Mouse (Mus musculus) liver, embryonic 15.5 days (tissue): Measurements from ENCODE around the gene Sigmar1. TPM values are rescaled to one million over a fixed set of nuclear protein-coding genes. Genes with fewer than 3 reads are reported as not detected.
"Not testable (repeated sequence)": the region's sequence is repeated elsewhere in the genome, so short reads cannot be mapped to it uniquely, and the experiment has no call there.

ENCODE experiments used
- ATAC-seq: fragments of 200-750 bp; cut with Nextera tagmentation; 2 replicates; pipeline ENCODE4 v1.8.0; 2017; ENCODE audit warnings: moderate number of reproducible peaks, mild to moderate bottlenecking, moderate library complexity; ENCODE audit not compliant: insufficient read depth
- H3K27ac ChIP-seq: fragments of 300-500 bp; sonication (generic); replicated peaks from 2 replicates; pipeline ENCODE4 v1.5.1; 2015; ENCODE audit warnings: mild to moderate bottlenecking, inconsistent platforms
- H3K27me3 ChIP-seq: fragments of 300-500 bp; sonication (generic); 2 replicates; pipeline ENCODE4 v1.6.1; 2015; ENCODE audit warnings: mild to moderate bottlenecking, inconsistent platforms
- H3K36me3 ChIP-seq: fragments of 300-500 bp; sonication (generic); replicated peaks from 2 replicates; pipeline ENCODE4 v1.6.1; 2015; ENCODE audit warnings: moderate library complexity, mild to moderate bottlenecking, inconsistent platforms
- H3K4me1 ChIP-seq: fragments of 300-500 bp; sonication (generic); replicated peaks from 2 replicates; pipeline ENCODE4 v1.6.1; 2015; ENCODE audit warnings: inconsistent platforms
- H3K4me2 ChIP-seq: fragments of 300-500 bp; sonication (generic); 2 replicates; pipeline ENCODE4 v1.6.1; 2015; ENCODE audit warnings: moderate library complexity, mild to moderate bottlenecking, inconsistent platforms
- H3K4me3 ChIP-seq: fragments of 300-500 bp; sonication (generic); replicated peaks from 2 replicates; pipeline ENCODE4 v1.5.1; 2015; ENCODE audit warnings: mild to moderate bottlenecking, inconsistent platforms
- H3K9ac ChIP-seq: fragments of 300-500 bp; sonication (generic); 2 replicates; pipeline ENCODE4 v1.6.1; 2015; ENCODE audit warnings: moderate library complexity, mild to moderate bottlenecking, inconsistent platforms
- H3K9me3 ChIP-seq: fragments of 300-500 bp; sonication (generic); replicated peaks from 2 replicates; pipeline ENCODE4 v1.6.1; 2016; ENCODE audit warnings: inconsistent platforms
- WGBS: fragments of 180-500 bp; shearing (Covaris S2); methylation state at CpG from one replicate; pipeline ENCODE4 v1.1.7; 2015; ENCODE audit warnings: mixed read lengths; ENCODE audit not compliant: insufficient replicate concordance; 5-methylcytosine and 5-hydroxymethylcytosine counted together
- polyA plus RNA-seq: library from polyadenylated mRNA; unstranded; fragments of >200 nt; fragmentation: Nextera tagmentation; extraction: Ambion mirVana; gene quantifications from 2 replicates; pipeline ENCODE4 v1.2.1, GENCODE M21; 2015

Sigmar1 gene
- polyA plus RNA-seq, 1 experiment from 2014 or later: 47.3 TPM

- H3K4me1 ChIP-seq: peaks cover 14% of the 10 kb centered on the region
- WGBS: 36% methylated on average over 8 of the region's 8 CpGs
- no peaks in the 10 kb centered on the region for H3K9me3 ChIP-seq
- no peak overlapping the region for H3K9ac ChIP-seq
- no peak overlapping the region for H3K27ac ChIP-seq
- H3K4me2 ChIP-seq: no peak overlapping the region
- no peak overlapping the region for H3K4me3 ChIP-seq
- ATAC-seq: no peak
- peaks cover 45% of the 10 kb centered on the region for H3K27me3 ChIP-seq
- peaks cover 7% of the 10 kb centered on the region; the same call in 1 of the 2 replicates for H3K36me3 ChIP-seq
Measured at GRCm38 (mm10) chr4:41708192-41708745, 47.7 kb downstream of the Sigmar1 start.

- Histone ChIP-seq H3K9me3 (no peaks in the 10 kb centered on the region), H3K4me1 (peaks cover 5% of the 10 kb centered on the region), H3K27ac (no peak overlapping the region), H3K9ac (no peak overlapping the region), H3K27me3 (peaks cover 48% of the 10 kb centered on the region), H3K4me2 (no peak overlapping the region), H3K36me3 (peaks cover 4% of the 10 kb centered on the region; the same call in 1 of the 2 replicates), H3K4me3 (no peak overlapping the region)
- no peak for ATAC-seq
- 6% methylated on average over 13 of the region's 13 CpGs for WGBS
Measured at GRCm38 (mm10) chr4:41707011-41707535, 48.9 kb downstream of the Sigmar1 start.

DNA sequence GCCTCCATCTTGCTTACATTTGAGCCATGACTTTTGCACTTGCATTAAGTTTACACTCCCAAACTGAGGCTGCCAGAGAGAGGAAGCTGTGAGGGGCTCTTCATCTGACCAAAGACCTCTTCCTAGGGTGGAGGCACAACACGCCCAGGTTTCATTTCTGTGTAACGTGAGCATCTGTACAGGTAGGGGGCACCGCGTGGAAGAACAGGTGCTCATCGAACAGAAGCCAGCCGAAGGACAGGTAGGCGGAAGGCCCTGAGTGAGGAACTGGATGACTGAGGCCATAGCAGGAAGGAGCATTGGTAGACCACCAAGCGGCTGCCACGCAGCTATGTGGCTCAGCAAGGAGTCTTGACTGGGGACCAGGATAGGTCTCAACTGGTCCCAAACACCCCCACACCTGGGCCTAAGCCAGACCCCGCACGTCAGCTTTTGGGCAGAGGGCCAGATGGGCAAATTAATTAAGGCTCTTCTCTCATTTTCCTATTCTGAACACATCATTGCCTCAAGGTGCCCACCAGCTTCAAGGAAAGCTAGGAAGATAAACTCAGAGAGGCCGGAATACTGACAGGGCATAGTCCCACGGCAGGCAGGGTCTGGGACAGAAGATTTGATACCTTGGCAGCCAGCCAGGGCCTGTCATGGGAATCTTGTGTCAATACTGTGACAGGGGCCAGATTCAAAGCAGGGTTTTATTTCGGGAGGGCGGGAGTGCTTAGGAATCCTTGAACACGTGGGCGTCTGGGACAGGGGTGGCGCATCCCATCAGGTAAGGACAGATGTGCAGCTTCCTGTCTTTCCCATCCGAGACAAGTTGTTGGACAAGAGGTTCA, 49.8 kb downstream of the Sigmar1 start:
- Histone ChIP-seq H3K27ac (no peak overlapping the region), H3K9ac (no peak overlapping the region), H3K36me3 (no peaks in the 10 kb centered on the region), H3K4me2 (no peak overlapping the region), H3K4me3 (no peak overlapping the region), H3K9me3 (no peaks in the 10 kb centered on the region), H3K27me3 (peaks cover 48% of the 10 kb centered on the region), H3K4me1 (no peaks in the 10 kb centered on the region)
- no peak for ATAC-seq
- 62% methylated on average over 19 of the region's 19 CpGs for WGBS

GRCm38 (mm10) chr4:41704651-41705050, 51.3 kb downstream of the Sigmar1 start:
- no peak for ATAC-seq
- no peak overlapping the region for H3K27ac ChIP-seq
- H3K27me3 ChIP-seq: peaks cover 48% of the 10 kb centered on the region
- 16% methylated on average over 5 of the region's 5 CpGs for WGBS
- no peaks in the 10 kb centered on the region for H3K4me1 ChIP-seq
- no peak overlapping the region for H3K4me3 ChIP-seq
- no peaks in the 10 kb centered on the region for H3K36me3 ChIP-seq
- H3K9me3 ChIP-seq: no peaks in the 10 kb centered on the region
- H3K4me2 ChIP-seq: no peak overlapping the region
- no peak overlapping the region for H3K9ac ChIP-seq

GRCm38 (mm10) chr4:41702226-41702625, 53.7 kb downstream of the Sigmar1 start:
- not testable (repeated sequence) for H3K4me1 ChIP-seq, H3K27ac ChIP-seq, H3K4me3 ChIP-seq, H3K9me3 ChIP-seq, ATAC-seq, H3K9ac ChIP-seq, H3K4me2 ChIP-seq, H3K36me3 ChIP-seq
- H3K27me3 ChIP-seq: peaks cover 52% of the 10 kb centered on the region
- WGBS: 47% methylated on average over 2 of the region's 2 CpGs

- H3K36me3 ChIP-seq, H3K27ac ChIP-seq, H3K4me3 ChIP-seq, H3K4me1 ChIP-seq, H3K9me3 ChIP-seq, ATAC-seq, H3K9ac ChIP-seq, H3K4me2 ChIP-seq: not testable (repeated sequence)
- peaks cover 46% of the 10 kb centered on the region for H3K27me3 ChIP-seq
- 76% methylated on average over 3 of the region's 8 CpGs for WGBS
Measured at GRCm38 (mm10) chr4:41700224-41700623, 55.7 kb downstream of the Sigmar1 start.

- not testable (repeated sequence) for H3K9ac ChIP-seq, H3K4me3 ChIP-seq, H3K36me3 ChIP-seq, H3K4me2 ChIP-seq, ATAC-seq, H3K4me1 ChIP-seq, H3K27ac ChIP-seq, H3K9me3 ChIP-seq
- peaks cover 43% of the 10 kb centered on the region for H3K27me3 ChIP-seq
- WGBS: 67% methylated on average over 10 of the region's 10 CpGs
Measured at GRCm38 (mm10) chr4:41699783-41700182, 56.2 kb downstream of the Sigmar1 start, which contains the start of gene Il11ra1. Gene Il11ra1, plus strand, starts transcription at chr4:41699989.

DNA sequence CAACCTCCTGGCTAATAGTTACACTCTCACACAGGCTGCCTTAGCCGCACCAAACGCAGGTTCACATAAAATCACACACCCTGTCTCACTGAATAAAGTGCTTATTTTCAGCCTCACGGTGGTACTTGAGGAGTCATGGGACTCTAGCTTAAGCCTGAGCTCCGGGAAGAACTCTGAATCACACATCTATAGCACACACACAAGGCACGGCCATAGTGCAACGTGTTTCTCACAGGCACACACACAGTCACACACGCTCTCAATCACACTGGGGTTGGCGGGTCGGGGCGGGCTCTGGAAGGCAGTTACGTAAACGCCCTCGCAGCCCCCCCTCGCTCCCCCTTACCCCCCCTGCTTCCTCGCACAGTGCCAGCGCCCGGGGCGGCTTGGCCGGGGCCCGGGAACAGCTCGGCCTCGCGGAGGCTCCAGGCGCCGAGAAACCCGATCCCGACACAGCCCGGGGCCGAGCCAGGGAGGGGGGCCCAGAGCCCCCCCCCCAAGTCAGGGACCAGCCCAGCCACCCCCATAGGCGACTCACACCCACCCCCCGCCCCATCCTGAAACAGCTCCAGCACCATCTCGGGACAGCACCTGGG, 57.4 kb downstream of the Sigmar1 start:
- not testable (repeated sequence) for H3K4me2 ChIP-seq, H3K27ac ChIP-seq, H3K4me1 ChIP-seq, H3K9ac ChIP-seq, H3K9me3 ChIP-seq, H3K4me3 ChIP-seq, ATAC-seq, H3K36me3 ChIP-seq
- peaks cover 38% of the 10 kb centered on the region for H3K27me3 ChIP-seq
- WGBS: 15% methylated on average over 21 of the region's 32 CpGs

- 9% methylated on average over 29 of the region's 40 CpGs for WGBS
- peak within 1 kb of the TSS; percentile 10; the same call in 1 of the 2 replicates for H3K4me2 ChIP-seq
Measured at GRCm38 (mm10) chr4:41696930-41697841, 58.8 kb downstream of the Sigmar1 start, which contains the start of gene Cntfr. Gene Cntfr, minus strand, starts transcription at chr4:41697089.

GRCm38 (mm10) chr4:41696452-41696851, 59.5 kb downstream of the Sigmar1 start:
- not testable (repeated sequence) for H3K9ac ChIP-seq
- 12% methylated on average over 15 of the region's 15 CpGs for WGBS

More at GRCm38 (mm10) chr4:41696930-41697841, 58.8 kb downstream of the Sigmar1 start, which contains the start of gene Cntfr:
- H3K9ac ChIP-seq, H3K4me3 ChIP-seq, H3K36me3 ChIP-seq, H3K27ac ChIP-seq, ATAC-seq, H3K9me3 ChIP-seq, H3K4me1 ChIP-seq: not testable (repeated sequence)
- peaks cover 40% of the 10 kb centered on the region for H3K27me3 ChIP-seq

More at GRCm38 (mm10) chr4:41696452-41696851, 59.5 kb downstream of the Sigmar1 start:
- H3K4me3 ChIP-seq, H3K27ac ChIP-seq, H3K36me3 ChIP-seq, ATAC-seq, H3K4me1 ChIP-seq, H3K9me3 ChIP-seq, H3K4me2 ChIP-seq: not testable (repeated sequence)
- H3K27me3 ChIP-seq: peaks cover 40% of the 10 kb centered on the region
